Mouse (Mus musculus): Measurements from ENCODE around the gene Gm4779.
"Not testable (repeated sequence)": the region's sequence is repeated elsewhere in the genome, so short reads cannot be mapped to it uniquely, and the experiment has no call there.

The Gm4779 gene

DNA sequence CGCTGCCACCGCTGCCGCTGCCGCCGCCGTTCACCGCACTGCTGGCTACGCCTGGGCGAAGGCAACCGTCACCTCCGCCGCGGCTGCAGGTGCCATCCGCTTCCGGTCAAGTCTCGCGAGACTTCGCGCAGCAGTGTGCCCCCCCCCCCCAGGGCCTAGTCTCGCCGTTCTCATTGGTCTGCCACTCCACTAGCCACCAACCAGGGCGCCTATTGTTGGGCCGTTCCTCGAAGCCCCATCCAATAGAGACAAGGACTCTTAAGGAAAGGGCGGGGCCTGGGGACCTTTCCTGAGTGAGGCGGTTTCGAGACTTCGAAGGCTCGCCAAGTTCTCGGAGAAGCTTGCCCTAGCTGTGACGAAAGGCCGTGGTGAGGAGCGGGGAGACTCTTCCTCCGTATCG lies at the start of gene Gm4779, which contains the start of gene 8030474K03Rik:
Gm4779 (minus strand) TSS at position 82 of the 400 bp plus-strand sequence.
8030474K03Rik (plus strand) TSS at position 315 of the 400 bp plus-strand sequence.
- DNase-seq (ENCODE audit: low read depth): no peak

DNA sequence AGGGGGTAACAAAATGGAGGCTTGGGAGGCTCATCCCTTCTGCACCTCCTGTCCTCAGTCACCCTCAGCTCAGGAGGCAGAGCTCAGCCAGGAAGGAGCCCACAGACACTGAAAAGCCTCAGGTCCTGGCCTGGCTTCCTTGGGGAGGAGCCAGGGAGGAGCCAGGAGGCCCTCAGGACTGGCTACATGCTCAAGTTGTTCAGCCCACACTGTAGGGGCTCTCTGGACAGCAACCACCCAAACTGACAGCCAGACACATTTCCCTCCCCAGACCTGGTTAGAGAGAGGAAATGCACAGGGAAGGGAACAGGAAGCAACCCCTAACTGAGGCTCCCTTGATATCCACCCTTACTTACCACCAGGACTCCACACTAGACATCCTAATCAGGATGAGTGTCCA lies 25.8 kb upstream of the Gm4779 start:
- DNase-seq (ENCODE audit: low read depth): not testable (repeated sequence)

- peak; percentile 2 for DNase-seq (ENCODE audit: low read depth)
Observed at GRCm38 (mm10) chrX:101819163-101819562, 24.9 kb upstream of the Gm4779 start.

GRCm38 (mm10) chrX:101811750-101812149 lies 17.5 kb upstream of the Gm4779 start:
- peak; percentile 2 for DNase-seq (ENCODE audit: low read depth)

DNA sequence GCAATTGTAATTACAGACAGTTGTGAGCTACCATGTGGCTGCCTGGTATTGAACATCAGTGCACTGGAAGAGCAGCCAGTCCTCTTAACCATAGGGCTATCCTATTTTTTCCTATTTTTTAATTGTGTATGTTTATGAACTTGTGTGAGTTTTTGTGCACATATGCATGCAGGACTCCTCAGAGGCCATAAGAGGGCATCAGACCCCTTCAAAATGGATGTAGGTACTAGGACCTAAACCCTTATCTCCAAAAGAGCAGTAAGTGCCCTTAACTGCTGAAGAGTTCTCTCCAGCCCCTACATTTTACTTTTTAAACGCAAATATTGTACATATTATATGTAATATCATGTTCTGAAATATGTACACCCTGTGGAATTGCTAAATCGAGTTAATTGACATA lies 11.3 kb upstream of the Gm4779 start:
- DNase-seq (ENCODE audit: low read depth): peak; percentile 53

DNA sequence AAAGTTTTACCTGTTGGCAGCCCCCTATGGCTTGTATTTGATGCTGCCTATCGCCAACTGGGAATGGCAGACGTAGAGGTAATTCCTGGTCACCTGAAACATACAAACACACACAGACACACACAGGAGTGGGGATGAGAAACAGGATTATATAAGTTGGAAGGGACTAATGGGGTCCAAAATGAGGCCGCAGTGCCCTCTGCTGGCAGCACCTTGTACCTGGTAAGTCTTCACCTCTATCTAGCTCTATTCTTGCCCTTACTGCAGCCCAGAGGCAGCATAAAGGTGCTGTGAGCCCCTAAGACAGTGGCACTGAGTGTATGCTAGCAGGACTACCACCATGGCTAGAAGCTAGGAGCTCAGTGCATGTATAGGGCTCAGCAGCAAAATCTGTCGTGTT lies 2.7 kb downstream of the Gm4779 start:
- DNase-seq (ENCODE audit: low read depth): peak; percentile 44

GRCm38 (mm10) chrX:101772035-101772434 lies 22.2 kb downstream of the Gm4779 start:
- DNase-seq (ENCODE audit: low read depth): peak; percentile 68

DNA sequence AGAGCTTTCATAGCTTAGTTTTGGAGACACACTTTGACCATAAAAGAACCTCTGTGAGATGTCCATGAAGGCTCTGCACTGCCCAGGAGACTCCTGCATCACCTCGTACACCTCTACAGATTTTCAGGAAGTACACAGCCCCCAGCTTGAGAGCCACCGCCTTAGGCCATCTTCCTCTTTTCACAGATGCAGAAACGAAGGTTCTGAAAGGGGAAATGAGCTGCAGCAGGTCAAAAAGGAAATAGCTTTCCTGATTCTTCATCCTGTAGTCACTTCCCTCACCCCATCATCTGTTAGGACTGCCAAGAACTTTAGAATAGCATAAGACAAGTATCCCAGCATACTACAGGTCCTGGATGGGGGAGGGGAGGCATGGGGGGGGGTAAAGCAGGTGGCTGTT lies 23.9 kb downstream of the Gm4779 start:
- DNase-seq (ENCODE audit: low read depth): no peak

DNA sequence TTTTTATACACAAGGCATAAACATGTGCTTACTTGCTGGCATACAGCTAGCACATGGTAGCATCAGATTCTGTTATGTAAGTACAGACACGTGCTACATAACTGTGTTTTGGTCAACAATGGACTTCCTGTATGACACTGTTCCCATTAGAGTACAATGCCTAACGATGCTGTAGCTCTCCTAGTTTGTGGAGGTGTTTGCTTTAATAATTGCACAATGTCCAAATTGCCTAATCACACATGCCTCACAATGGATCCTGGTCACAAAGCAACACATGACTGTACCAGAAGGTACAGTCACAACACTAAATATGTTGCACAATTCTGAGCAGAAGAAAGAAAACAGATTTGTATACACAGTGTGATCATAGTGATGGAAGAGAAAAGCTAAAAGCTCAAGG lies 24.7 kb downstream of the Gm4779 start:
- DNase-seq (ENCODE audit: low read depth): no peak

DNA sequence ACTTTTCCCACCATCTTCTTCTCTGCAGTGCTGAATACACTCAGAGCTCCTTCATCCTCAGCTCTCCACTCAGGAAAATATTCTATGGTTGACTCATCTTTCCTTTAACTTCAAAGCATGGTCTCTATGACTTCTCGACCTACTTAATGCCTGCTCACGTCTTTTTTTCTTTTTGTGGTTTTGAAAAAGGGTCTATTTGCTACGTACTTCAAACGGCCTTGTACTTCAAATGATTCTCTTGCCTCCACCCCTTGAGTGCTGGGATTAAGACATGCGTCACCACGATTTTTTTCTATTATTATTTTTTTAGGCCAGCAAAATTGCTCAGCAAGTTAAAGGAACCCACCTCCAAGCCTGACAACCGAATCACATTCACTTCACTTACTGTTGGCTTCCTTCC lies 26.9 kb downstream of the Gm4779 start:
- DNase-seq (ENCODE audit: low read depth): peak; percentile 24

GRCm38 (mm10) chrX:101765111-101765510 lies 29.1 kb downstream of the Gm4779 start:
- no peak for DNase-seq (ENCODE audit: low read depth)

- no peak for DNase-seq (ENCODE audit: low read depth)
Observed at GRCm38 (mm10) chrX:101764621-101765020, 29.6 kb downstream of the Gm4779 start.

GRCm38 (mm10) chrX:101754478-101754877 lies 39.7 kb downstream of the Gm4779 start:
- DNase-seq (ENCODE audit: low read depth): no peak

DNA sequence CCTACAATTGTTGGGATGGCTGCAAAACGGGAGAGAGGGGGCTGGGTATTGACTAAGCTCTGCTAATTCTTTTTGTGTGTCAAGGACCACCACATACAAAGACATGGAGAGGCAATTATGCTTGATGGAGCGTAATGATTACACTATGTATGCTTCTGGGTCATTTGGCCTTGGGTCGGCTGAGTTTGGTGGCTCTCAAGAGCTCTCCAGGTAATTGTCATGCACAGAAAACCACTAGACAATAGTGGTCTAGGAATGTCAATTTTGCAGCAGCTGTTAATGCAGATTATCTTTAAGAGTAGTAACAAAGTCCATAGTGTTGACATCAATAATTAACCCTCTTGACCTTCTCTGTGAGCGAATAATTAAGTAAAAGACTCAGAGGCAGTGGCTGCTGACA lies 44.1 kb downstream of the Gm4779 start:
- DNase-seq (ENCODE audit: low read depth): no peak

GRCm38 (mm10) chrX:101741064-101741433 lies 53.2 kb downstream of the Gm4779 start:
- DNase-seq (ENCODE audit: low read depth): no peak

- DNase-seq (ENCODE audit: low read depth): no peak
Observed at GRCm38 (mm10) chrX:101740335-101741063, 53.7 kb downstream of the Gm4779 start.

All from naive thymus-derived CD4-positive, alpha-beta T cell, adult 2 months (primary cell).